Mouse (Mus musculus) CH12.LX (cell line): ENCODE results near the gene Hyal2. TPM values are rescaled to one million over a fixed set of nuclear protein-coding genes. Genes with fewer than 3 reads are reported as not detected.
A peak's percentile ranks its signal among the peaks of the same experiment; 100 is the strongest.
"Not testable (repeated sequence)": the region's sequence is repeated elsewhere in the genome, so short reads cannot be mapped to it uniquely, and the experiment has no call there.

ENCODE experiments used
- DNase-seq: peaks from one replicate; pipeline ENCODE4 v3.0.0-alpha.2; 2013; ENCODE audit errors: extremely low read depth
- H3K27ac ChIP-seq: 2 replicates; pipeline ENCODE4 v1.5.1; 2012; ENCODE audit warnings: low read depth, mild to moderate bottlenecking, control low read depth, moderate library complexity; ENCODE audit not compliant: insufficient read depth
- H3K27me3 ChIP-seq: replicated peaks from 2 replicates; pipeline ENCODE3; 2012; ENCODE audit warnings: inconsistent platforms
- H3K36me3 ChIP-seq, 2 experiments: replicated peaks in 1 of 2; 2 replicates each; pipeline versions ENCODE3 to v1.6.1; 2012; ENCODE audit warnings: inconsistent platforms in 1 of 2, low read length in 1 of 2, mild to moderate bottlenecking in 1 of 2, mixed read lengths in 1 of 2, moderate library complexity in 1 of 2; ENCODE audit not compliant: control insufficient read depth in 1 of 2, insufficient read depth in 1 of 2
- H3K4me1 ChIP-seq, 2 experiments: 2 replicates each; pipeline ENCODE4 v1.6.1; 2012; ENCODE audit warnings: inconsistent platforms in 1 of 2, moderate library complexity in 1 of 2; ENCODE audit not compliant: insufficient read depth in 2 of 2, control insufficient read depth in 1 of 2
- H3K4me2 ChIP-seq: 2 replicates; pipeline ENCODE4 v1.6.1; 2012; ENCODE audit warnings: low read depth, mild to moderate bottlenecking, control low read depth; ENCODE audit not compliant: poor library complexity, insufficient read depth, severe bottlenecking
- H3K4me3 ChIP-seq, 3 experiments: fragments of 150-350 bp in 1 of 3; sonication (generic) in 1 of 3; replicated peaks in 1 of 3; 2 replicates each; pipeline versions ENCODE3 to v1.5.1; 2011 to 2012; ENCODE audit warnings: low read depth in 2 of 3, low read length in 2 of 3, mild to moderate bottlenecking in 2 of 3, moderate library complexity in 2 of 3, control low read depth in 1 of 3, improper control_type of control experiment in 1 of 3, inconsistent platforms in 1 of 3, mixed read lengths in 1 of 3; ENCODE audit not compliant: poor library complexity in 1 of 3
- H3K79me2 ChIP-seq: replicated peaks from 2 replicates; pipeline ENCODE4 v1.6.1; 2012; ENCODE audit warnings: mild to moderate bottlenecking, moderate library complexity; ENCODE audit not compliant: control insufficient read depth, poor library complexity, insufficient read depth, severe bottlenecking; ENCODE audit errors: extremely low read depth
- H3K9ac ChIP-seq: 2 replicates; pipeline ENCODE4 v1.6.1; 2012; ENCODE audit warnings: low read depth, mild to moderate bottlenecking, control low read depth, moderate library complexity; ENCODE audit not compliant: insufficient read depth
- H3K9me3 ChIP-seq: replicated peaks from 2 replicates; pipeline ENCODE3; 2012; ENCODE audit warnings: low read length, inconsistent platforms, mixed read lengths
- CHD2 ChIP-seq: IDR thresholded peaks from 2 replicates; pipeline ENCODE4 v1.6.1; 2011; ENCODE audit warnings: low read length, improper control_type of control experiment
- CTCF ChIP-seq, 2 experiments: IDR thresholded peaks in 1 of 2; conservative IDR thresholded peaks in 1 of 2; 2 replicates each; pipeline ENCODE4 v1.5.1; 2011 to 2012; ENCODE audit warnings: low read depth in 2 of 2, low read length in 2 of 2, improper control_type of control experiment in 1 of 2, inconsistent platforms in 1 of 2, mild to moderate bottlenecking in 1 of 2, moderate library complexity in 1 of 2
- GABPA ChIP-seq: IDR thresholded peaks from 2 replicates; pipeline ENCODE4 v1.6.1; 2012; ENCODE audit warnings: low read depth, low read length, improper control_type of control experiment, inconsistent platforms; ENCODE audit not compliant: insufficient replicate concordance
- HCFC1 ChIP-seq: IDR thresholded peaks from 2 replicates; pipeline ENCODE4 v1.6.1; 2012; ENCODE audit warnings: low read depth, mild to moderate bottlenecking, inconsistent platforms, low read length, improper control_type of control experiment
- IRF4 ChIP-seq: IDR thresholded peaks from 2 replicates; pipeline ENCODE4 v1.6.1; 2014; ENCODE audit warnings: low read depth, mild to moderate bottlenecking, inconsistent platforms, low read length, improper control_type of control experiment
- JUN ChIP-seq: IDR thresholded peaks from 2 replicates; pipeline ENCODE4 v1.6.1; 2011; ENCODE audit warnings: low read depth, mild to moderate bottlenecking, low read length, improper control_type of control experiment, moderate library complexity; ENCODE audit not compliant: insufficient read depth
- MAFK ChIP-seq: IDR thresholded peaks from 2 replicates; pipeline ENCODE4 v1.6.1; 2011; ENCODE audit warnings: low read length, improper control_type of control experiment; ENCODE audit not compliant: insufficient replicate concordance
- MAZ ChIP-seq: IDR thresholded peaks from 2 replicates; pipeline ENCODE4 v1.6.1; 2012; ENCODE audit warnings: low read depth, mild to moderate bottlenecking, inconsistent platforms, low read length, improper control_type of control experiment, moderate library complexity
- MXI1 ChIP-seq: IDR thresholded peaks from 2 replicates; pipeline ENCODE4 v1.6.1; 2011; ENCODE audit warnings: mild to moderate bottlenecking, low read depth, low read length, improper control_type of control experiment
- NRF1 ChIP-seq: IDR thresholded peaks from 2 replicates; pipeline ENCODE4 v1.6.1; 2014; ENCODE audit warnings: low read depth, mild to moderate bottlenecking, inconsistent platforms, low read length, improper control_type of control experiment, moderate library complexity
- POLR2A ChIP-seq: IDR thresholded peaks from 2 replicates; pipeline ENCODE4 v1.6.1; 2011; ENCODE audit warnings: low read depth, mild to moderate bottlenecking, improper control_type of control experiment, low read length
- POLR2AphosphoS2 ChIP-seq: IDR thresholded peaks from 2 replicates; pipeline ENCODE4 v1.6.1; 2011; ENCODE audit warnings: low read depth, low read length, improper control_type of control experiment
- RAD21 ChIP-seq: IDR thresholded peaks from 2 replicates; pipeline ENCODE4 v1.6.1; 2011; ENCODE audit warnings: low read depth, mild to moderate bottlenecking, low read length, improper control_type of control experiment, moderate library complexity
- RCOR1 ChIP-seq: conservative IDR thresholded peaks from 2 replicates; pipeline ENCODE4 v1.6.1; 2012; ENCODE audit warnings: low read depth, mild to moderate bottlenecking, inconsistent platforms, low read length, improper control_type of control experiment
- SMC3 ChIP-seq: IDR thresholded peaks from 2 replicates; pipeline ENCODE4 v1.6.1; 2011; ENCODE audit warnings: low read depth, low read length, improper control_type of control experiment
- TCF12 ChIP-seq: IDR thresholded peaks from 2 replicates; pipeline ENCODE4 v1.6.1; 2014; ENCODE audit warnings: low read depth, mild to moderate bottlenecking, inconsistent platforms, low read length, improper control_type of control experiment
- ZKSCAN1 ChIP-seq: IDR thresholded peaks from 2 replicates; pipeline ENCODE4 v1.6.1; 2012; ENCODE audit warnings: low read depth, inconsistent platforms, low read length, improper control_type of control experiment, borderline replicate concordance
- ZNF384 ChIP-seq: IDR thresholded peaks from 2 replicates; pipeline ENCODE4 v1.6.1; 2012; ENCODE audit warnings: low read depth, low read length, improper control_type of control experiment, inconsistent platforms
- dilution Hi-C: fragments of 300-500 bp; cut with MboI; formaldehyde crosslinking; loops from 2 replicates; pipeline ENCODE4 v1.14.3; 2020; ENCODE audit warnings: low sequenced_read_pairs; ENCODE audit not compliant: extremely low pct_unique_long_range_greater_than_20kb, extremely low pct_ligation_motif_present
- in situ Hi-C: fragments of 300-500 bp; cut with MboI; formaldehyde crosslinking; loops from 3 replicates; pipeline ENCODE4 v1.14.3; 2019; ENCODE audit warnings: low sequenced_read_pairs, low pct_ligation_motif_present, low pct_unique_long_range_greater_than_20kb, mixed read lengths
- polyA plus RNA-seq: library from polyadenylated mRNA; unstranded; fragments of >175 nt; gene quantifications from 2 replicates; pipeline ENCODE4 v1.2.1, GENCODE M21; 2012; ENCODE audit warnings: low read depth; ENCODE audit not compliant: insufficient read length
- total RNA-seq, 2 experiments: library from RNA; depleted of rRNA; stranded (reverse); fragments of 300-350 nt in 1 of 2; fragments of >200 nt in 1 of 2; gene quantifications; 2 replicates each; pipeline ENCODE4 v1.2.3; 2012 to 2014

Hyal2 gene
- total and polyA plus RNA-seq, 3 experiments = 16.4 to 30.9 (median 26.8) TPM

- TF ChIP-seq CTCF (conservative IDR thresholded peaks at IDR 0.05 in 1 of 2, IDR thresholded peaks at IDR 0.05 in 1 of 2; ENCODE audit: low read depth in 2 of 2, low read length in 2 of 2) = no peak
Observed at GRCm38 (mm10) chr9:107563029-107563581, 4.6 kb upstream of the Hyal2 start, which contains the start of gene Tusc2 (continued).

DNA sequence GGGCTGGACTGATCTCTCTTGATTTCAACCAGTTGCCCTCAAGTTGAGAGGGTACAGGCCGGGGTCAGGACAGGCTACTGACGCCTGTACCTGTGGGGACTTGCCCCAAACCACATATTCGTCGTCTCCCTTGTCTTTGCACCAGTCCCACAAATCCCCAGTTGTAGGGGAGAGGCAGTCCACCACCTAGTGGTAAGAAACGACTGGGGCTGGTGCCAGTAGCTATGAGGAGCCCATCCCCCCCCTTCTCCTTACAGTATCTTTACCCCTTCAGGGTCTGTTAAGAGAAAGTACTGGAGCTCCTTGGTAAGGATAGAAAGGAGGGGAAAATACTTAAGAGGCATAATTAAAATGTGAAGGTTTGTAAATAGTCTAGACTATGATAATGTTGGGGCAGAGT, 2.2 kb upstream of the Hyal2 start:
- TF ChIP-seq SMC3 = 0 out of 2 replicates have a peak, but pooled peaks have one; percentile 15
- peak; percentile 7 for TF ChIP-seq RAD21
- peak in 1 of 2 experiments; percentile 51; a peak in 2 of 4 replicates for TF ChIP-seq CTCF (conservative IDR thresholded peaks at IDR 0.05 in 1 of 2, IDR thresholded peaks at IDR 0.05 in 1 of 2; ENCODE audit: low read depth in 2 of 2, low read length in 2 of 2)
- TF ChIP-seq CHD2 = 0 out of 2 replicates have a peak, but pooled peaks have one; percentile 36
- Histone ChIP-seq H3K36me3 (peaks cover 26 to 50% of the 10 kb centered on the region in 2 experiments), H3K27ac (peak overlapping the region; percentile 21), H3K4me1 (peaks cover 23 to 58% of the 10 kb centered on the region in 2 experiments)
- peak; percentile 55 for DNase-seq
- H3K4me2 ChIP-seq, dilution Hi-C loops, H3K9me3 ChIP-seq, H3K4me3 ChIP-seq, in situ Hi-C loops, H3K27me3 ChIP-seq, H3K9ac ChIP-seq, H3K79me2 ChIP-seq: not testable (repeated sequence)

DNA sequence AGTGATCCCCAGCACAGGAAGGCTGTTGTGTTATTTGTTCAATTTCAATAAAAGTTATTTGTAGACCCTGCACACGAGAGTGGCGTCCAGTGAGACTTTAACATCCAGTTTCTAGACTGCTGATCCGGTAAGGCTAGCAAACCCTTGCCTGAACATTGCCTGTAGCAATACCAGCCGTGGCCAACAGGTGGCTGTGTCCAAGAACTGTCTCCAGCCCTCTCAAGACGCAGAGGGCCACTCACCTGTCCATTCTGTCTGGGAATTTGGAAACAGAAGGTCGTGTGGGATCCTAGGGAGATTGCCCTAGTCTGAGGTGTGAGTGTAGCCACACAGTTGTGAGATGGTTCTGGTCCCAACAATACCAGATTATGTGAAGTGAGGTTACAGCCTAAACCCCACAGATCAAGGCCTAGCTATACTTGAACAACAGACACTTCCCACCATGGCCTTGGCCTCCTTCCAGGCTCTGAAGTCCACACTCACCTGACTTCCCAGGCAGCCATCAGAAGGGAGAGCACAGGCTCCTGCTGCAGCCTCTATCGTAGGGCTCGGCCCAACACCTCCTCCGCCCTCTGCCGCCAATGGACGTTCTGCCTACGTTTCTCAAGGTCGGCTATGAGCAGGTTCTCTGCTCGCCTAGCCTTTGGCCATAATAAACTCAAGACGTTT, 1.6 kb upstream of the Hyal2 start:
- Histone ChIP-seq H3K9ac (no peak overlapping the region), H3K4me1 (peaks cover 23 to 65% of the 10 kb centered on the region in 2 experiments), H3K4me2 (no peak overlapping the region), H3K9me3 (no peaks in the 10 kb centered on the region), H3K27ac (no peak overlapping the region), H3K36me3 (peaks cover 29 to 50% of the 10 kb centered on the region in 2 experiments), H3K4me3 (no peak overlapping the region), H3K27me3 (no peaks in the 10 kb centered on the region), H3K79me2 (peaks cover 9% of the 10 kb centered on the region)
- DNase-seq = peak; percentile 77
- in situ Hi-C loops = no loop called here
- TF ChIP-seq JUN = no peak
- TF ChIP-seq NRF1 = no peak
- no peak for TF ChIP-seq POLR2AphosphoS2
- no peak for TF ChIP-seq TCF12
- TF ChIP-seq HCFC1 = 0 out of 2 replicates have a peak, but pooled peaks have one; percentile 15
- TF ChIP-seq ZNF384 = no peak
- TF ChIP-seq MAZ = no peak
- TF ChIP-seq RAD21 = peak; percentile 41
- TF ChIP-seq POLR2A = no peak
- TF ChIP-seq CTCF (conservative IDR thresholded peaks at IDR 0.05 in 1 of 2, IDR thresholded peaks at IDR 0.05 in 1 of 2; ENCODE audit: low read depth in 2 of 2, low read length in 2 of 2) = peak; percentile 70 to 91
- 0 out of 2 replicates have a peak, but pooled peaks have one; percentile 32 for TF ChIP-seq IRF4
- TF ChIP-seq MXI1 = no peak; the same call in 1 of the 2 replicates
- TF ChIP-seq MAFK = no peak
- no peak for TF ChIP-seq ZKSCAN1
- 0 out of 2 replicates have a peak, but pooled peaks have one; percentile 35 for TF ChIP-seq RCOR1
- TF ChIP-seq GABPA = no peak
- TF ChIP-seq SMC3 = peak; percentile 66
- dilution Hi-C loops = no loop called here
